Mouse (Mus musculus) myocyte (in vitro differentiated cells): ENCODE data around the gene Gsta2. TPM values are rescaled to one million over a fixed set of nuclear protein-coding genes. Genes with fewer than 3 reads are reported as not detected.
"Not testable (repeated sequence)": the region's sequence is repeated elsewhere in the genome, so short reads cannot be mapped to it uniquely, and the experiment has no call there.

Experiments
- H3K27me3 ChIP-seq: one replicate; pipeline ENCODE4 v1.6.1; 2011; ENCODE audit not compliant: control insufficient read depth, insufficient read depth, insufficient read length
- H3K36me3 ChIP-seq: one replicate; pipeline ENCODE4 v1.6.1; 2011; ENCODE audit not compliant: control insufficient read depth, insufficient read depth
- H3K4me2 ChIP-seq: one replicate; pipeline ENCODE4 v1.6.1; 2011; ENCODE audit warnings: low read depth, control low read depth
- H3K4me3 ChIP-seq: one replicate; pipeline ENCODE4 v1.5.1; 2011; ENCODE audit warnings: mild to moderate bottlenecking, control low read depth, moderate library complexity
- H3K79me2 ChIP-seq: one replicate; pipeline ENCODE4 v1.6.1; 2011; ENCODE audit not compliant: control insufficient read depth, insufficient read depth
- H3ac ChIP-seq: one replicate; pipeline ENCODE4 v1.6.1; 2011; ENCODE audit not compliant: control insufficient read depth, insufficient read length
- polyA plus RNA-seq: library from polyadenylated mRNA; unstranded; fragments of >200 nt; fragmentation: generic; extraction: Trizol; gene quantifications from one replicate; pipeline ENCODE4 v1.2.1, GENCODE M21; 2012; ENCODE audit warnings: missing spikeins

Gene Gsta2
- polyA plus RNA-seq, 1 experiment: 0.20 TPM

- H3ac ChIP-seq, H3K4me3 ChIP-seq, H3K36me3 ChIP-seq, H3K27me3 ChIP-seq, H3K4me2 ChIP-seq, H3K79me2 ChIP-seq: not testable (repeated sequence)
Observed at GRCm38 (mm10) chr9:78289723-78290122, 65.9 kb downstream of the Gsta2 start, which contains the start of gene Gm10639. Gene Gm10639, plus strand, starts transcription at chr9:78289923.

DNA sequence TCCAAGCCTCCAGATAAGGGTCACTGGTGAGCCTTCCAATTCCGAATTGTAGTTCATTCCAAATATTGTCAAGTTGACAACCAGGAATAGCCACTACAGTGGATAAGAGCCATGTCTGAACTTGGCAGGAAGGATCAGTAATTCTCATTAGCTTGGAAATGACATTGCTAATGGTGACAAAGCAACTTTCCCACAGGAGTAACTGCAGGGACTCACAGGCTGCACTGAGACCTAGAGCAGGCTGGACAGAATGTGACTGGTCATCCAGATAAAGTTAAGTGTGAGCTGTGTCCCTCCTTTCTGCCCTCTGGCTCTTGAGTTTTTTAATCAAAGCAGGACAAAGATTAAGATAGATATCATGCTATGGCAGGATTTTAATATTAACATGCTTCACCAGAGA, 66.5 kb downstream of the Gsta2 start:
- not testable (repeated sequence) for H3K36me3 ChIP-seq, H3K79me2 ChIP-seq, H3ac ChIP-seq, H3K4me3 ChIP-seq, H3K27me3 ChIP-seq, H3K4me2 ChIP-seq

- not testable (repeated sequence) for H3K79me2 ChIP-seq, H3ac ChIP-seq, H3K27me3 ChIP-seq, H3K4me3 ChIP-seq, H3K36me3 ChIP-seq
- peak overlapping the region; percentile 52 for H3K4me2 ChIP-seq
Observed at GRCm38 (mm10) chr9:78282002-78282711, 73.4 kb downstream of the Gsta2 start.

Other genes with a start within 250 kb of the Gsta2 start
- 15.7 TPM for gene Fbxo9, start 246.7 kb downstream of the Gsta2 start, polyA plus RNA-seq
- 8.6 TPM for gene Ick, start 246.6 kb downstream of the Gsta2 start, polyA plus RNA-seq
- 28.1 TPM for gene Gsta4, start 173.0 kb downstream of the Gsta2 start, polyA plus RNA-seq
- 0.61 TPM for gene Gsta1, start 125.1 kb downstream of the Gsta2 start, polyA plus RNA-seq
- 0.07 TPM for gene Gm3776, start 98.7 kb downstream of the Gsta2 start, polyA plus RNA-seq
- gene Gm10639, start 65.9 kb downstream of the Gsta2 start, polyA plus RNA-seq: 0.18 TPM
- gene Omt2a, start 41.0 kb downstream of the Gsta2 start, polyA plus RNA-seq: not detected
- not detected for gene Omt2b, start 28.2 kb downstream of the Gsta2 start, polyA plus RNA-seq
- not detected for gene Dppa5a, start 12.4 kb upstream of the Gsta2 start, polyA plus RNA-seq
- 0.01 TPM for gene Ooep, start 22.9 kb upstream of the Gsta2 start, polyA plus RNA-seq
- not detected for gene Ddx43, start 40.0 kb upstream of the Gsta2 start, polyA plus RNA-seq
- gene Cgas, start 87.4 kb upstream of the Gsta2 start, polyA plus RNA-seq: 0.56 TPM
- gene Mto1, start 92.4 kb upstream of the Gsta2 start, polyA plus RNA-seq: 10.8 TPM
- 0.13 TPM for gene Gm17324, start 93.0 kb upstream of the Gsta2 start, polyA plus RNA-seq
- gene Eef1a1, start 133.4 kb upstream of the Gsta2 start, polyA plus RNA-seq: 8,203 TPM
- 4.7 TPM for gene Slc17a5, start 232.3 kb upstream of the Gsta2 start, polyA plus RNA-seq